ENCODE assay signal across 29 mouse cellular contexts in genomic region chr1:14576263-14576662, GRCm38 (mm10).
"Had no signal": no experiment of that assay in that cellular context is flagged by ENCODE, and none has a peak within 500 bp of the region (broad histone marks: within the 10 kb centered on the region; RNA-seq: fewer than 3 reads in every experiment).

No protein-coding gene starts in this region.

- H3K9me3 ChIP-seq: embryonic facial prominence, embryonic 10.5 days; embryonic facial prominence, embryonic 12.5 days; embryonic facial prominence, embryonic 13.5 days; embryonic facial prominence, embryonic 15.5 days; forebrain, embryonic 10.5 days; forebrain, embryonic 12.5 days; forebrain, embryonic 13.5 days; forebrain, embryonic 15.5 days had no signal

- H3K36me3 ChIP-seq: embryonic facial prominence, embryonic 10.5 days; embryonic facial prominence, embryonic 12.5 days; embryonic facial prominence, embryonic 13.5 days; embryonic facial prominence, embryonic 15.5 days; forebrain, embryonic 10.5 days; forebrain, embryonic 12.5 days; forebrain, embryonic 15.5 days had no signal

- H3K27ac ChIP-seq: embryonic facial prominence, embryonic 10.5 days; embryonic facial prominence, embryonic 12.5 days; embryonic facial prominence, embryonic 13.5 days; embryonic facial prominence, embryonic 15.5 days; forebrain, embryonic 10.5 days; forebrain, embryonic 12.5 days; forebrain, embryonic 13.5 days; forebrain, embryonic 15.5 days; gastrocnemius, adult 2 months had no signal

- DNase-seq: cerebellum, adult 18-20 months; cerebellum, adult 2 months; cerebellum, adult 8-10 months; cerebellum, adult 9-10 months; cerebellum, adult 9-11 months; cerebellum, postnatal 10 days; cerebellum, postnatal 14 days; cerebellum, postnatal 25 days; cerebellum, postnatal 36 days; embryo, embryonic 11 days; forebrain, postnatal 0 days; gastrocnemius, adult 2 months; gastrocnemius, postnatal 10 days; gastrocnemius, postnatal 14 days; gastrocnemius, postnatal 25 days; gastrocnemius, postnatal 36 days; heart, adult 11 months; heart, adult 18-20 months had no signal

- H3K9ac ChIP-seq: embryonic facial prominence, embryonic 12.5 days; embryonic facial prominence, embryonic 13.5 days; embryonic facial prominence, embryonic 15.5 days; forebrain, embryonic 12.5 days; forebrain, embryonic 13.5 days; forebrain, embryonic 15.5 days; forebrain, postnatal 0 days had no signal

- H3K4me1 ChIP-seq: embryonic facial prominence, embryonic 12.5 days; embryonic facial prominence, embryonic 15.5 days; forebrain, embryonic 10.5 days; forebrain, embryonic 12.5 days; forebrain, embryonic 13.5 days; forebrain, embryonic 15.5 days had no signal

- H3K4me3 ChIP-seq: embryonic facial prominence, embryonic 10.5 days; embryonic facial prominence, embryonic 12.5 days; embryonic facial prominence, embryonic 13.5 days; embryonic facial prominence, embryonic 15.5 days; erythroblast, embryonic 14.5 days; forebrain, embryonic 10.5 days; forebrain, embryonic 12.5 days; forebrain, embryonic 13.5 days; forebrain, embryonic 15.5 days; gastrocnemius, adult 2 months had no signal

- H3K27me3 ChIP-seq: embryonic facial prominence, embryonic 12.5 days; embryonic facial prominence, embryonic 13.5 days; embryonic facial prominence, embryonic 15.5 days; forebrain, embryonic 12.5 days; forebrain, embryonic 13.5 days; forebrain, embryonic 15.5 days had no signal

- H3K4me2 ChIP-seq: embryonic facial prominence, embryonic 12.5 days; embryonic facial prominence, embryonic 13.5 days; embryonic facial prominence, embryonic 15.5 days; forebrain, embryonic 12.5 days; forebrain, embryonic 13.5 days; forebrain, embryonic 15.5 days had no signal

- ATAC-seq: forebrain, embryonic 13.5 days; forebrain, embryonic 14.5 days; forebrain, embryonic 15.5 days; forebrain, embryonic 16.5 days; forebrain, postnatal 0 days had no signal
